Mouse (Mus musculus) T-cell, adult 2 months (primary cell): ENCODE measurements around the gene Rhcg.
A peak's percentile ranks its signal among the peaks of the same experiment; 100 is the strongest.

Experiments
- DNase-seq: peaks from one replicate; pipeline ENCODE4 v3.0.0; 2022; ENCODE audit warnings: low spot score

The Rhcg gene

DNA sequence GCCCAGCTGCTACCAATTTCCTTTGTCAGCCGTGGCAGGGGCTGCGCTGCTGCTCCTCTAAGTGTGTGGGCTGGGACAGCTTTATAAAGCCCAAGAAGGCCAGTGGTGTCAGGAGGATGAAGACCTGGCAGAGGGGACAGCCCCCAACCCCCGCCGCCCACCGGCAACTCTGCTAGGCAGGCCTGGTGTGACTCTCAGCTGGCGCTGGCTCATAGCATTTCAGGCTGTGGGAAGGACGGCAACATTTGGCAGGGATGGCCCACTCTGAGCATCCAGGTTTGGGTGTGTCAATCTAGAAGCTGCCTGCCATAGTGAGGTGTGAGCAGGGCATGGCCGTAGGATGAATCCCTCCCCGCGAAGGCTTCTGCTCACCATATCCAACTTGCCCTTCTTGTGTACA is 17.3 kb downstream of the Rhcg start:
- no peak for DNase-seq

DNA sequence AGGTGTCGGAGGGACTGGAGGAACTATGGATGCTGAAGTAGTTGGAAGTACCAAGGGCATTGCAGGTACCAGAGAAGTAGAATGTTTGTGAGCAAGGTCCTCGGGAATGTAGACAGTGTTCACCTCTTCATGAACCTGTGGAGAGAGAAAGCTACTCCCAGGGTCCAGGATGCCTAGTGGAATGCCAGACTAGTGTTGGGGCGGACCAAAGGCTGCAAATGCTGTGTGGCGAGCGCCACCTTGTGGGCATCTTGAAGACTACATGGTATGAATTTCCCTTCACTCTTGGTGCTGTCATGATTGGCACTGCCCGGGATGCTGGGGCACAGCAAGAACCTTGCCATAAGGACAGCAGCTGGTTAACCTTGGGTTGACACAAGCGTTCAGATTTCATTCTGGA is 22.6 kb downstream of the Rhcg start:
- DNase-seq, result peak; percentile 23

DNA sequence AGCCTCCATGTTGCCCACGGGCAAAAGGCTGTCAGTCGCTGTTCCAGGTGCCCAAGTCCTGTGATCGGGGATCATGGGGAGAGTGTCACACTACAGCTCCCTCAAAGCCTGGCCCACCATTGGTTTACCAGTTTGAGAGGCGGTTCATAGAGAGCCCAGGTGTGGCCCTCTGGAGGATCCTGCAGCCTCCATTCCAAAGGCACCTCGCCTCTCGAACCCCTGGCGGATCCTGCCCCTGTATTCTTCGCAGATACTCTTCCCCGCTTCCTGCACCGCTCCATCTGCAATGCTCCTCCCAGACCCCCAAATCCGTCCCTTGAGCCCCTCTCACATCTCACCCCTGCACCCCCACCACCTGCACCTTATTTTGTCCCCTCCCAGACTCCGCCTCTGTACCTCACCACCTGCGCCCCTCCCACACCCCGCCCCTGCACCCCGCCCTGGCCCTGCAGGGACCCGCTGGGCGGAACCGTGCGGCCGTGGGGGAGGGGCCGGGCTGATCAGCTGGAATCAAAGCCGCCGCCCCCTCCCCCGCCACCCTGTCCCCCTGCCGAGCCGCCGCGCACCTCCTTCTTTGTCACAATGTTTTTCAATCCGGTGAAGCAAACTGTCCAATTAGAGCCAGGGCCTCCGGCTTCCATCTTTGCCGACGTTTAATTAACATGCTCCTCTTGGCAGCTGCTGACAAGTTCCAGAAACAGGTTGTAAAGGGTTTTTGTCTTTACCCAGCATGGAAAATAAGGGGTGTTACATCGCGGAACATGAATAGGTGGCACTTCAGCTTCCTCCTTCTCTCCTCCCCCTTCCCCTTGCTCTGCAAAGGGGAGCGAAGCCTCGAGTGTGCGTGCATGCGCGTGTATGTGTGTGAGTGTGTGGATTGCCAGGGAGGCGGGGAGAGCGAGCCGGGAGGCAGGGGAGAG is 25.4 kb downstream of the Rhcg start:
- peak; percentile 10 for DNase-seq

DNA sequence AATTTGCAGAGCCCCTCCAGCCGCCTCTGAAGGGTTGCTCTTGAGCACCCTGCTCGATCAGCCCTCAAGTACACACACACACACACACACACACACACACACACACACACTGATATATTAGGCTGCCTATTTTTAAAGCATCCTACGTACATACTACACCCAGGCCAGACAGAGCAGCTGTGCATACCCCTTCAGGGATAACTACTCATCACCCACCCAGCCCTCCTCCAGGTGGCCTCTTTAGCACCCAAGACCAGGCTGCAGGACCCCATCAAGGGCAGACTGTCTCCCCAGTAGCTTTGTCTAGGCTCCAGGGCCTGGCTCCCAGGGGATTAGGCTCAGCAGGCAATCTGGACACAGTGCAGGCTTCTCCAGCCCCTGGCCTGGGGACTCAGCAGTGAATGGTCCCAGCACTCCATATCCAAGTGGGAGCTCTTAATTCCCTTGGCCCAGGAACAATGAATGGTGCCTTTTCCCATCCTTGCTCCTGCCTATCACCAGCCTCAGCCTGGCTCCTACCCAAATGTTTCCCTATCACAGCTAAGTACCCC is 26.8 kb downstream of the Rhcg start:
- DNase-seq, result no peak

DNA sequence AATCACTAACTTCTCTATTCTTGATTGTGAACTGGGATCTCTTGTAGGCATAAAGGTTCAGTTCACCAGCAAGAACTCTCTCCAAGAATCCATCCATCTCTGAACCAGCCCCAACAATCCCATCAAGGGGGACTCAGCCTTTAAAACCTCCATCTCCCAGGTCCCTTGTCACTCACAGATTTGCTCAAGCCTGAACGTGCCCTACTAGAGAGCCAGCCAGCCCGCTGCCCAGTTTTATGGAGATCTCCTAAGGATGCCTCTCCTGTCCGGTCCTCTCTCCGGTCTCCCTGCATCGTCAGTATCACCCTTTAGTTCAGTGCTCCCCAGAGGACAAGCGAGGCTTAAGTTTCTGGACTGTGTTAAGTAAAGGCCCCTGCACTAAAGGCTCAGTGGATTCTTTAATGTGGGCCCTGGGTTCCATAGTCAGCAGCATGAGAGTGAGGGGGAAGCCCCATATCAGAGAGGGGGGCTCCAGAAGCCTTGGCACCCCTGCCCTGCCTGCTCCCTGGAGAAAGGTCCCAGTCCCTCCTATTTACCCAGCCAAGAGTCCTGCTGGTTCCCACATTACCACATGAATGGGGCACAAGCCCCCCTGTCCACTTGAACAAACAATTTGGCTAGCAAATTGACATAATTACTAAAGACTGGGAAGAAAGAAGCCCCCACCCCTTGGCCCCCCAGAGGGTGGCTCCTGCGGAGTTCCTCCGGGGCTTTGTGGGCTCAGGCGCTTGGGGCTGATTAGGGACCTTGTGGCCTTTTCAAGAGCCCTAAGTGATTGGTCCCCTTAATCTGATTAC is 27.5 kb downstream of the Rhcg start:
- DNase-seq, result no peak

DNA sequence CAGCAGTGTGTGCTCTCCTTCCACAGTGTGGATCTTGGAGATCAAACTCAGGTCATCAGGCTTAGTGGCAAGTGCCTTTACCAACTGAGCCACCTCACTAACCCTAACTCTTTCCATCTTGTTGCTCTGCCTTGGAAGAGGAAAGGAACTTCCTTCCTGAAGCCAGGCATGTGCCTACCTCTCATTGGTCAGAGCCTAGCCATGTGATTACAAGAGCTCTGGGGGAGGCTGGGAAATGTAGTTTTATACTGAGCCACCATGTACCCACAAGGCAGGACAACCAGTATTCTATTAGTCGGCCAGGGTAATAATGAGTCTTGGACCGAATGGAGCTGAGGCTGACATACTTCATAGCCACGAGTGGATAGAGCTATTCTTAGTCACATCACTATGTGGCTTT is 29.2 kb downstream of the Rhcg start:
- no peak for DNase-seq

DNA sequence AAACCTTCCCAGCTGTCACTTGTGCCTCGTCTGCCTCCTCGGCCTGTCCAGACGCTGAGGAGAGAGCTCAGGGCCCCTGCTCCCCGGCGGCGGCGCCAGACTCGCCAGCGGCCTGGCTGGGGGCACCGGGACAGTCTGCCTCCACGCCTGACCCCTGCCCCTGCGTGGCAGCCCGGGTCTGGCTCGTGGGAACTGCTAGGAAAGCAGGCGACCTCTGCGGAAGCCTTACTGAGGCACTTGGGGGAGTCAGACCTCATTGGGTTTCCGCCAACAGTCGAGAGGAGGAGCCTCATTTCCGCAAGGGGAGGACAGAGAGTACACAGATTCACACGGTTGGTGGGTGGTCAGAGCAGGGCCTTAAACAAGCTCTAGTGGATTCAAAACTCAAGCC is 38.6 kb downstream of the Rhcg start:
- DNase-seq, result no peak

DNA sequence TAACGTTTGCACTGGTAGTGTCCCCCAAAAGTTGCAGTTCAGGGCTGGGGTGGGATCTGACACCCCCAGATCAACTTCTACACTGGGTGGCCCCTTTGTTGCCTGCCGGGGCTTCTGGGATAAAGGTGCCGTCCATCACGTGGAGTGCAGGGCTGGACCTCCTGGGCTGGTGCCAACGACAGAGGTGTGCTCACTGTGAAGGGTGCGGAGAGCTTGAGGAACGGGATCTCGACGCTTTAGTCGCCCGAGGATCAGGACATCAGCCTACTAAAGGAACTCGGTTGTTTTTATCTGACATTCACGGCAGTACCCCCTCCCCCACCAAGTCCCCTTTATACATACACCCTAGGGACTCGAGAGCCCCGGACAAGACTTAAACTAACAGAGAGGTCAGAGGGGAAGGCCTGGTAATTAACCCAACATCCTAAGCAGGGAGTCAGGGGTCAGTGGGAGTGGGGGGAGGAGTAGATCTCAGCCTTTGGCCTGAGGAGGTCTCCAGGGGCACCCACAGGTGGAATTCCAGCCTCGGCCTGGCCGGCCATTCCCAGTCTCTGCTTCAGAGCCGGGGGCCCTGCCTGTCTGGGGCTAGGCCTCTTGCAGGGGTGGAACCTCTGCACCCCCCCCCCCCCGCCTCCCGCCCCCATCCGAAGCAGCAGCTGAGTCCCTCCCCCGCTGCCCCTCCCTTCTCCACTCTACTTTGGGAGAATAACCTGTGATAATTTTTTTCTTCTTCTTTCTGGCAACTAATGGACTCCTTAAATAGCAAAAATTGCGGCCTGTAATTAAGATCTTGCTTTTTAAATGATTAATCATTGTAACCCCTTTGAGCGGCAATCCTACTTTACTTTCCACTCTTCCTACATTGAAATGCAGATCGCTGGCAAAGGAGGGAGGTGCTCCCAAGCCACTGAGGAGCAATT is 39.3 kb downstream of the Rhcg start:
- no peak for DNase-seq

DNA sequence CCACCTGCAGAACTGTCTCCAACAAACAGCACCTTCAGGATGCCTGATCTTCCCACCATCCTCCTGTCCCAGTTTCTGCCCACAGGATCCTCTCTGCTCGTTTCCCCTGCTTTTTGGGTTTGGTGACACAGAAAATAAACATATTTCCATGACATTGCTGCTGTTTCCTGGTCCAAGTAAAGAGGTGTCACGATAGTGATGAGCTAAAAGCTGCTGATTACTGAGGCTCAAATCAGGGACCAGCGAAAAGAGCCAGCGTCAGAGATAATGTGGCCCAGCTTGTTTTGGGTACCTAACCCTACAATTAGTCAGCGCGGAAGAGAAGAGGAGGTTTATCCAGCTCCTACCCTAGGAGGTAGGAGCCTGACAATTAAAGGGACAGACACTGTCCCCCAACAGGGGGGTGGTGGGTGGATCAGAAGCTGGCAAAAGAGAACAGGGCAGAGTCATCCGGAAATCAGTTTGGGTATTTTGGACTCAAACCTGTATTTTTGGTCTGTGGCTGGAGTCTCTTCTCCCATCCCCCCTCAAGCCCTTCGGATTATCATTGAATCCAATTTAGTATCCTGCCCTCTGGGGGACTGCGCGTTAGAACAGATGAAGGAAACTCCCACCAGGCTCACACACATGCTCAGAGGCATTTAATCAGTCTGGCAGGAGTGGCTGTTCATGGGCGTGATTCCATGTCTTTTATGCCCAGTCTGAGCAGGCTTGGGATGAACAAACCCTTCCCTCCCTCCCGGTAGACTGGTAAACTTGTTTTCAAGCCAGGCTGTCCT is 40.2 kb downstream of the Rhcg start:
- DNase-seq, result no peak

DNA sequence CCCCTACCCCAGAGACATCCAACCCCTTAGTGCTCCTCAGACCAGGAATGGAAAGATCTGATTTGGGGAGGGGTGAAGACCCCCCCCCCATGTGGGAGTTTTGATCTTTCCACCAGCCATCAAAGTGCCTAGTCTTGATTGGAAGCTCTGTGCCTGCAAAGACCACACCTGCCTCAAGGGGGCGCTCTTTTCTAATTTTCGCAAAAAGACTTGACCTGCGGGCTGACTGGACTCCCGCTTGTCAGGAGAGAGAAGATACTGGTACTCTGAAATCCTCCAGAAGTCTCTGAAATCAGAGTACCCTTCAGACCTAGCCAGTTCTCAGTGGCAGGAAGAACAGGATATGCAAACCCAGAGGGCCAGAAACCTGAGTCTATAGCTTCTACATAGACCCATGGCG is 40.8 kb downstream of the Rhcg start:
- peak; percentile 23 for DNase-seq

DNA sequence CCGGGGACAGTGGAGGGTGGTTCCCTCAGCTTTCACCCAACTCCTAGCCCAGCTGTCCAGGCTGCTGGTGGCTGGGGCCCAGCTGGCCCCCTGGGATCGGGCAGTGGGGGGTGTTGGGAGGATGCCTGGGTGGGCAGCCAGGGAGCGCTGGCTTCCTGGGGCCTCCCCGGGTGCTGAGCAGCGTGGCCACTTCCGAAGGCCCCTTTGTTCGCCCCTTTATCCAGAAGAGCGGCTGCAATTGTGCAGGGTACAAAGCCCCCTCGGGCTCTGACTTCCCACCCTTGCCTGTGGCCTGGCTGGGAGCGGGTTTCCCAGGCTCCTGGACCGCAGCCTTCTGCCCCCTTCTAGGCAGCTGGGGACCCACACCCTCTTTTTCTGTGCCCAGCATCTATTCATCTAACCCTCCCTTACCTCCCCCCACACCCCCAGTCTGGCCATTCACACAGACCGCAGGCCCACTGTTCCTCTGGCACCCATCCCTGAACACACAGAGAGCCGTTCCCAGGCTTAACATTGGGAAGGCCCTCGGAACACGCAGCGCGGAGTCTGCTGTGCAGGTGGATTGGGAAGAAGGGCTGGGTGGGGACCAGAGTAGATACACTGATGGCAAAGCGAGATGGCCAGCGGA is 45.2 kb downstream of the Rhcg start:
- DNase-seq, result no peak

DNA sequence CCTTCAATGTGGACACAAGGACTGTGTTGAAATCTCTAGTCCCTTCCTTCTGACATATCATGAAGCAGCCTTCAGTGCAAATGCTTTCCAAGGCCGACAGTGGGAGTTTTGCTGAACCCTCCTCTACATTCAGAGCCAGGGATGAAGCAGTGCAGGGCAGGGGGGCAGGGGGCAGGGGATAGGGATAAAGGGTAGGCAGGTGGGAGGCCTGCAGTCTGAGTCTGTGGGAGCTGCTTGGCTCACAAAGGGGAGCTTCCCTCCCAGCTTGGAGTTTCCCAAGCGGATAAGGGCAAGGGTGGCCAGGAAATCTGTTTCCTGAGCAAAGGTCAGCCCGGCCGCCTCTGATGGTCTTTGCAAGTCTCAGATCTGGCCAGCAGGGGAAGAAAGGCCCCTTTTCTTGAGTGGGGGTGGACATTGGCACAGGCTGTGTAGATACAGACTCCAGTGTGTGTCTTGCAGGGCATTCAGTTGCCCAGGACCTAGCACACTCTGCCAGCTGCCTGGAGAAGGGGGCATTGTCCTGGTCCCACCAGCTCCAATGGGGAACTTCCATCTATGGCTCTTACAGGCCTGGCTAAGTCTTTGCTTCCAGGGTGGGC is 48.4 kb downstream of the Rhcg start:
- DNase-seq, result no peak

DNA sequence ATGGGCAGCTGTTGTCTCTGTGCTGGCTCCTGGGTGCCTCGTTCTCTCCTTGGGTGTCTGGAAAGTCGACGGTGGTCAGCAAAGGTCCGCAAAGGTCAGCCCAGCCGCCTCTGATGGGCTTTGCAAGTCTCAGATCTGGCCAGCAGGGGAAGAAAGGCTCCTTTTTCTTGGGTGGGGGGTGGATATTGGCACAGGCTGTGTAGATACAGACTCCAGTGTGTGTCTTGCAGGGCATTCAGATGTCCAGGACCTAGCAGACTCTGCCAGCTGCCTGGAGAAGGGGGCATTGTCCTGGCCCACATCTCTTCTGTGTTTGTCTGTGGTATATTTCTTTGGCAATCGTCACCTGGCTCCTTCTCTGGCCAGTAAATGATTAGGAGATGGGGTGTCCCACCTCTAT is 49.2 kb downstream of the Rhcg start:
- DNase-seq, result no peak

DNA sequence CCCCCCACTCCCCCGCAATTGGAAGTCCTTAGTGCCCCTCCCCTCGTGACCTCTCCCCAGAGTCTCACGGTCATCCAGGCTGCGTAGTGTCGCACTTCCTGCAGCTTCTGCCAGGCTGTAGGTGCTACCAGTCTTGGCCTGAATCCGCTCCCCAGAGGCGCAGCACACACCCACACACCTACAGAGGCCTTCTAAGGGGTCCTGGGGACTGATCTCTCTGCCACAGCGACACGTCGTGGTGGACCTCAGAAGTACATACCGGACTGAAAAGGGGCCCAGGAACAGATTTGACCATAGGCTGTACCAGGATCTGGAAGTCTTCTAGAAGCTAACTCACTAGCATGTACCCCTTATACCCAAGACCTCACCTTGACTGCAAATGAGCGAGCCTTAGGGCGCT is 53.8 kb downstream of the Rhcg start:
- DNase-seq, result no peak

DNA sequence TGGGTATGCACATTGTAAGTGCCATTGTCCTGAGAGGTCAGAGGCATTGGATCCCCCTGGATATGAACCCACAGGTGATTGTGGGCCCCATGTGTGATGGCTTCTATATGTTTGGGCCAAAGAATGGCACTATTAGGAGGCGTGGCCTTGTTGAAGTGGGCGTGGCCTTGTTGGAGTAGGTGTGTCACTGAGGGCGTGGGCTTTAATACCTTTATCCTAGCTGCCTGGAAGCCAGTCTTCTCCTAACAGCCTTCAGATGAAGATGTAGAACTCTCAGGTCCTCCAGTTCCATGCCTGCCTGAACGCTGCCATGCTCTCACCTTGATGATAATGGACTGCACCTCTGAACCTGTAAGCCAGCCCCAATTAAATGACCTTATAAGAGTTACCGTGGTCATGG is 55.1 kb downstream of the Rhcg start:
- no peak for DNase-seq

DNA sequence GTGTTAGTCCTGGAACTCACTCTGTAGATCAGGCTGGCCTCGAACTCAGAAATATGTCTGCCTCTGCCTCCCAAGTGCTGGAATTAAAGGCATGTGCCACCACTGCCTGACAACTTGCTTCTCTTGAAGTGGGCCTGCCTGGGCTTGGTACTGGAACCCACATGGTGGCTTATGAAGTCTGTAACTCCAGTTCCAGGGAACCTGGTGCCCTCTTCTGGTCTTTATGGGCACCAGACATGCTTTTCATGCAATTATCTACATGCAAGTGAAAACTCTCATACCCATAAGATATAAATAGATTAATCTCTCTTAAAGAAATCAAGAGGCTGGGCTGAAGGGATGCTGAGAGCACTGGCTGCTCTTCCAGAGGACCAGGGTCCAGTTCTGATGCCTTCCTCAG is 58.8 kb downstream of the Rhcg start:
- no peak for DNase-seq

DNA sequence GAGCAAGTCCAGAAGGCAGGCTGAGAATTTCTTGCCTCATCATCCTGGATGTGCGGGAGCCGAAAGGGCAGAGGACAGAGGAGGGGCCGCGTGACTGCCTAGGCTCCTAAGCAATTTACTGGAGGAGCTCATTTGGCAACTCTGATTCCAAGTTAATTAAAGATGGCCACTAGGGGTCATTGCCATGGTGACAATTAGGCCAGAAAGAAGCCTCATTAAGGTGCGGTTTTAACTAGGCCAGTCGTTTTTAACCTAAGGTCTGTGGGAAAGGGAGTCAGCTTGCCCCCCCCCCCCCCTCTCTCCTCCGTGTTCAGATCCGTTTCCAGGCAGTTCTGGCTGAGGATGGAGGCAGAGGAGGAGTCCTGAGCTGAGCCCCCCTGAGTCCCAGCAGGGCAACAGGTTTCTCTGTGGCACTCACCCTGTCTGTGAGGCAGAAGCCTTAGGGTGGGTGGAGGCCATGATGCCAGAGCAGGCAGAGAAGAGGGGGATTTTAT is 59.7 kb downstream of the Rhcg start:
- DNase-seq, result no peak

DNA sequence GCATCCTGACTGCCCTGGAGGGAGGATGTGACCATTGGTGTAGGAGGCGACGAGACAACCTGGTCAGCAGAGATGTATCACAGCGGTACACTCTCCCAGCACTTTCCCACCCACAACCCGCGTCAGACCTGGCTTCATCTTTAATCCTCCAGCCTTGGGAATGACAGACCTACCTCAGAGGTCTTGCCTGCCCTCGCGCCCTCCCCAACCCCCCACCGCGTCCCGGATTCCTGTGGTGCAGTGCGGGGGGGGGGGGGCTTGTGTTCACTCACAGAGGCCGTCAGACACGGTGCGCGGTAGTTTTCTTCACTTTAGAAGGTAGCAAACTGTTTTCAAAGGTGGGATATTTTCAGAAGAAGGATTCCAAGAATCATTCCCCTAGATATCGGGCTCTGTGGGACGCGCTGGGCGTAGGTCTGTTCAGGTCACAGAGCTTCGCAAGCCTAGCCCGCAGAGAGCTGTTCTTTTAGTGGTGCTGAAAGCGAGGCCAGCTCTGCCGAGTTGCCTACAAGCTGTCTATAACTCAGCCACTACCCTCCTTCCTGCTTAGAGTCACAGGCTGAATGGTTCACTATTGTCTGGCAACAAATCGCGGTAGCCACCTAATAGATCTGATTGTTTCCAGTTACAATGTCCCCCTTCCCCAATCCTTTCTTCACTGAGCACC is 62.0 kb downstream of the Rhcg start:
- DNase-seq, result no peak

DNA sequence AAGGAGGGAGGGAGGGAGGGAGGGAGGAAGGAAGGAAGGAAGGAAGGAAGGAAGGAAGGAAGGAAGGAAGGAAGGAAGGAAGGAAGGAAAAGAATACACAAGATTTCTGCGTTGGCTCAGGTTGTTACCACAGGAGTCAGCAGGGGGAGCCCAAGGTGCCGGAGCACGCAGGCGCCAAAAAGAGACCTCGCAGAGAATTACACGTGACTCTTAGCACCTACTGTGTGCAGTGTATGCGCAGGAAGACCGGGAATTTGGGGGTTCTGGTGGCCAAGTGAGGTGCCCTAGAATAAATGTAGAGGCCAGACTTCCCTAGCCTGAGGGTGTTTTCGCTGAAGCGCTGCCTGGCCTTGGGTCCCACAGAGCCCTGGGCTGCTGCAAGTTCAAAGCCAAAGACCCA is 64.8 kb downstream of the Rhcg start:
- DNase-seq, result no peak
